Mouse (Mus musculus) liver, adult 2 months (tissue): ENCODE results near the gene Ttll8.

Experiments
- CTCF ChIP-seq: fragments of 200-500 bp; IDR thresholded peaks from 2 replicates; pipeline ENCODE4 v1.5.1; 2011; ENCODE audit warnings: low read depth, low read length, control low read depth
- POLR2A ChIP-seq: fragments of 200-500 bp; IDR thresholded peaks from 2 replicates; pipeline ENCODE4 v1.6.1; 2011; ENCODE audit warnings: low read length, control low read depth; ENCODE audit not compliant: insufficient read depth; ENCODE audit errors: extremely low read depth

GRCm38 (mm10) chr15:88921131-88921991 lies 32.9 kb downstream of the Ttll8 start:
- TF ChIP-seq CTCF (peak; percentile 69), POLR2A (no peak)
